Mouse (Mus musculus) stomach, postnatal 0 days (tissue): ENCODE data around the gene Gm9922. TPM values are rescaled to one million over a fixed set of nuclear protein-coding genes. Genes with fewer than 3 reads are reported as not detected.
A peak's percentile ranks its signal among the peaks of the same experiment; 100 is the strongest.

Experiments used
- ATAC-seq: fragments of 200-750 bp; cut with Nextera tagmentation; 2 replicates; pipeline ENCODE4 v1.8.0; 2017; ENCODE audit not compliant: low FRiP score, low TSS enrichment
- DNase-seq: peaks from one replicate; pipeline ENCODE4 v3.0.0-alpha.2; 2016; ENCODE audit warnings: low spot score
- H3K27ac ChIP-seq: fragments of 300-500 bp; sonication (generic); replicated peaks from 2 replicates; pipeline ENCODE4 v1.5.1; 2014; ENCODE audit warnings: mild to moderate bottlenecking, control low read depth
- H3K27me3 ChIP-seq: fragments of 300-500 bp; sonication (generic); 2 replicates; pipeline ENCODE4 v1.6.1; 2014; ENCODE audit warnings: low read length; ENCODE audit not compliant: control insufficient read depth, insufficient read depth
- H3K36me3 ChIP-seq: fragments of 300-500 bp; sonication (generic); 2 replicates; pipeline ENCODE4 v1.6.1; 2014; ENCODE audit warnings: low read length, mixed read lengths; ENCODE audit not compliant: control insufficient read depth, insufficient read depth
- H3K4me1 ChIP-seq: fragments of 300-500 bp; sonication (generic); replicated peaks from 2 replicates; pipeline ENCODE4 v1.6.1; 2014; ENCODE audit warnings: antibody characterized with exemption; ENCODE audit not compliant: control insufficient read depth, insufficient read depth
- H3K4me2 ChIP-seq: fragments of 300-500 bp; sonication (generic); replicated peaks from 2 replicates; pipeline ENCODE4 v1.6.1; 2014; ENCODE audit warnings: low read depth, mild to moderate bottlenecking, control low read depth, moderate library complexity
- H3K4me3 ChIP-seq: fragments of 300-500 bp; sonication (generic); 2 replicates; pipeline ENCODE4 v1.5.1; 2014; ENCODE audit warnings: low read depth, low read length, control low read depth
- H3K9ac ChIP-seq: fragments of 300-500 bp; sonication (generic); 2 replicates; pipeline ENCODE4 v1.6.1; 2014; ENCODE audit warnings: mild to moderate bottlenecking, low read length, control low read depth, mixed read lengths
- H3K9me3 ChIP-seq: fragments of 300-500 bp; sonication (generic); 2 replicates; pipeline ENCODE4 v1.6.1; 2016; ENCODE audit warnings: low read length; ENCODE audit not compliant: control insufficient read depth
- CTCF ChIP-seq: IDR thresholded peaks from 2 replicates; pipeline ENCODE4 v1.5.1; 2016; ENCODE audit warnings: antibody characterized with exemption, low read depth, mild to moderate bottlenecking, moderate library complexity
- EP300 ChIP-seq: optimal IDR thresholded peaks from 2 replicates; pipeline ENCODE3; 2016; ENCODE audit warnings: antibody characterized with exemption
- WGBS: fragments of 180-500 bp; shearing (Covaris S2); extraction: QIAGEN DNeasy Blood & Tissue Kit; methylation state at CpG from one replicate; pipeline ENCODE4 v1.1.7; 2014; 5-methylcytosine and 5-hydroxymethylcytosine counted together
- polyA plus RNA-seq: library from polyadenylated mRNA; unstranded; fragments of >200 nt; fragmentation: Nextera tagmentation; extraction: Ambion mirVana; gene quantifications from 2 replicates; pipeline ENCODE4 v1.2.1, GENCODE M21; 2015

Gene Gm9922
- polyA plus RNA-seq, 1 experiment from 2014 or later: 2.9 TPM

DNA sequence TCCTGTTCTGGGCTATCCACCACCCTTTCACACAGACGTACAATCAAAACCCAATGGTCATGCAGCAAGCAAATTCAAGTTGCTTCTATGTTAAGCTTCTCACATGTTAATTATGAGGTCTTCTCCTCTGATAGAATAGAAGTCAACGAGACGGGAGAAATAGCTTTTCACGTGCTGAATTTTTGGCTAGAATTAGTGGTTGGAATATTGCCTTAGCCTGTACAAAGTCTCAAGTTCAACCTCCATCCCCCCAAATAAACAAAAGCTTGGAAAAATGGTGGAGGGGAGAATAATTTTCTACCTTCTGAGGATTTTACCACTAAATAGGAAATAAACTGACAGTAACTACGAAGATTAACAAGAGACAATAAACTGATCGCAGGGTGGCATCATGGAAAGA is 42.1 kb upstream of the Gm9922 start:
- no peaks in the 10 kb centered on the region for H3K4me1 ChIP-seq
- no peaks in the 10 kb centered on the region for H3K27me3 ChIP-seq
- no peaks in the 10 kb centered on the region for H3K36me3 ChIP-seq
- no peak overlapping the region for H3K9ac ChIP-seq
- no peak for DNase-seq
- H3K4me3 ChIP-seq: no peak overlapping the region
- no peak for TF ChIP-seq CTCF
- TF ChIP-seq EP300: no peak
- H3K9me3 ChIP-seq: no peaks in the 10 kb centered on the region
- no peak overlapping the region for H3K4me2 ChIP-seq
- WGBS: 90% methylated on average over 6 of the region's 6 CpGs
- no peak overlapping the region for H3K27ac ChIP-seq
- no peak for ATAC-seq

- H3K27ac ChIP-seq: no peak overlapping the region
- DNase-seq (no peak), ATAC-seq (no peak)
- H3K4me2 ChIP-seq: no peak overlapping the region
- no peaks in the 10 kb centered on the region for H3K4me1 ChIP-seq
- no peaks in the 10 kb centered on the region for H3K36me3 ChIP-seq
- H3K4me3 ChIP-seq: no peak overlapping the region
- TF ChIP-seq CTCF (no peak), EP300 (no peak)
- no peaks in the 10 kb centered on the region for H3K27me3 ChIP-seq
- 79% methylated on average over 5 of the region's 5 CpGs for WGBS
- no peaks in the 10 kb centered on the region for H3K9me3 ChIP-seq
- H3K9ac ChIP-seq: no peak overlapping the region
Measured at GRCm38 (mm10) chr14:101771336-101771735, 41.7 kb upstream of the Gm9922 start.

GRCm38 (mm10) chr14:101763762-101764295 is 34.2 kb upstream of the Gm9922 start:
- 28% methylated on average over 3 of the region's 3 CpGs for WGBS
- Histone ChIP-seq H3K4me2 (no peak overlapping the region), H3K36me3 (no peaks in the 10 kb centered on the region), H3K9me3 (no peaks in the 10 kb centered on the region), H3K4me3 (no peak overlapping the region), H3K9ac (no peak overlapping the region), H3K27ac (no peak overlapping the region), H3K27me3 (no peaks in the 10 kb centered on the region), H3K4me1 (no peaks in the 10 kb centered on the region)
- TF ChIP-seq EP300: no peak
- no peak for TF ChIP-seq CTCF
- no peak for ATAC-seq
- DNase-seq: no peak

DNA sequence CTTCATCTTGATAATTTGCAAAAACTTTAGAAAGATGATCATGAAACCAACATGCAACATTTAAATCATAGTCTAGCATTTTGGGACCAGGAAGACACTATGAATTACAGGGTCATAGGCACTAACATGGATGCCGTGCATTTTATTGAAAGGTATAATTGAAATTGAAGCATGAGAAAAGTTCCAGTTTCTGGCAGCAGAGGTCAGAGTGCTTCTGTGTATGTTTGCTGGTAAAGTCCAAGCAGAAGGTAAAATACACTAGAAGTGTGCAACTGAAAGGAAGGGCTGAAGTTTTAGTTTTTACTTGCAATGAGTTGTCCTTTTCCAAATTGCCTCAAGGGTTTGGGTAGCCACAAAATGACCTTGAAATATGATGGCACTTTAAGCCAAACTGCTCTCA is 32.7 kb upstream of the Gm9922 start:
- Histone ChIP-seq H3K27ac (no peak overlapping the region), H3K9me3 (no peaks in the 10 kb centered on the region), H3K27me3 (no peaks in the 10 kb centered on the region), H3K36me3 (no peaks in the 10 kb centered on the region), H3K4me1 (no peaks in the 10 kb centered on the region), H3K4me2 (no peak overlapping the region), H3K9ac (no peak overlapping the region), H3K4me3 (no peak overlapping the region)
- no peak for ATAC-seq
- 45% methylated on average over 1 of the region's 1 CpGs for WGBS
- TF ChIP-seq CTCF: peak; percentile 68
- no peak for TF ChIP-seq EP300
- no peak for DNase-seq

DNA sequence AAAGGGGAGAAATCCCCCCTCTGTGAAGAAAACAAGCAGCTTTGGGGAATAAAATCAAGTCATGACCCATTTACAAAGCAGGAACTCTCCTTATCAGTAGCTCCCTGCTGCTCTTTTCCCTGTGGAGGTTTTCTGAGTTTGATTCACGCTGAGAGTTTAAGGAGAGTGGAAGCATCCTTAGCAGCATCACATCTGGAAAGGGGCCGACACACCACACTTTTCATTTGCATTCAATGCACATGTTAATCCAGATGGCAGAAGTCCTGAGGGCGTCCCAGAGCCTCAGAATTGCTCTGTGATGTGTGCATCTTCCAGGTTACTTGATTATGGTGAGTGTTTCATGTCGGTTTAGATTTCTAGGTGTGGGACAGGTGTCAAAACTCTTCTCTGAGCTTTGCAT is 25.8 kb upstream of the Gm9922 start:
- Histone ChIP-seq H3K9me3 (no peaks in the 10 kb centered on the region), H3K27ac (no peak overlapping the region), H3K4me1 (no peaks in the 10 kb centered on the region), H3K9ac (no peak overlapping the region), H3K4me2 (no peak overlapping the region), H3K27me3 (no peaks in the 10 kb centered on the region), H3K4me3 (no peak overlapping the region), H3K36me3 (no peaks in the 10 kb centered on the region)
- DNase-seq (no peak), ATAC-seq (no peak)
- TF ChIP-seq CTCF: no peak
- no peak for TF ChIP-seq EP300
- WGBS: 55% methylated on average over 4 of the region's 4 CpGs

GRCm38 (mm10) chr14:101750910-101751309 is 21.3 kb upstream of the Gm9922 start:
- H3K4me1 ChIP-seq: no peaks in the 10 kb centered on the region
- no peak overlapping the region for H3K27ac ChIP-seq
- no peak overlapping the region for H3K4me2 ChIP-seq
- ATAC-seq (no peak), DNase-seq (no peak)
- no peak overlapping the region for H3K4me3 ChIP-seq
- TF ChIP-seq EP300 (no peak), CTCF (no peak)
- H3K36me3 ChIP-seq: no peaks in the 10 kb centered on the region
- no peak overlapping the region for H3K9ac ChIP-seq
- H3K9me3 ChIP-seq: no peaks in the 10 kb centered on the region
- no peaks in the 10 kb centered on the region for H3K27me3 ChIP-seq
- WGBS: 81% methylated on average over 4 of the region's 4 CpGs
